Mouse (Mus musculus) frontal cortex, adult (tissue): ENCODE results near the gene Hnrnpll.

Experiments
- ATAC-seq: cut with Nextera tagmentation; 2 replicates; pipeline ENCODE4 v1.9.2; 2017; ENCODE audit warnings: mild to moderate bottlenecking, moderate library complexity, mixed read lengths; ENCODE audit not compliant: low TSS enrichment

Gene Hnrnpll

GRCm38 (mm10) chr17:79999631-80000030 is 62.5 kb downstream of the Hnrnpll start:
- ATAC-seq = no peak

DNA sequence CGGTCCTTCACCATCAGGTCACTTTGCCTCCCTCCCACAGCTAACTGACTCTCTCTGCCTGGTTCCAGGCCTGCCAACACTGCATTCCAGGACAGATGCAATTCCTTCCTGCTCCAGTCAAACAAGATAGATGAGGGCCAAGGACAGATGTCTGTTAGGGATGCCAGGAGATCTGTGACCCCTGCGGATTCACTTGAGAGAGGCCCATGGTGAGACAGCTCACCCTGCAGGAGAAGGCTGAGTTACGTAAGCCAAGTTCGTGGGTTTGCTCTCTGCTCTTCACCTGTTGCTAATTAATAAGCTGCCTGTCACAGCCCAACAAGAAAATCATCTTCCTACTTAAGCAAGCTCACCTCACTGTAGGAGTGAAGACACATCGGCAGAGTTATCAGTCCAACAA is 63.1 kb downstream of the Hnrnpll start:
- ATAC-seq = no peak

DNA sequence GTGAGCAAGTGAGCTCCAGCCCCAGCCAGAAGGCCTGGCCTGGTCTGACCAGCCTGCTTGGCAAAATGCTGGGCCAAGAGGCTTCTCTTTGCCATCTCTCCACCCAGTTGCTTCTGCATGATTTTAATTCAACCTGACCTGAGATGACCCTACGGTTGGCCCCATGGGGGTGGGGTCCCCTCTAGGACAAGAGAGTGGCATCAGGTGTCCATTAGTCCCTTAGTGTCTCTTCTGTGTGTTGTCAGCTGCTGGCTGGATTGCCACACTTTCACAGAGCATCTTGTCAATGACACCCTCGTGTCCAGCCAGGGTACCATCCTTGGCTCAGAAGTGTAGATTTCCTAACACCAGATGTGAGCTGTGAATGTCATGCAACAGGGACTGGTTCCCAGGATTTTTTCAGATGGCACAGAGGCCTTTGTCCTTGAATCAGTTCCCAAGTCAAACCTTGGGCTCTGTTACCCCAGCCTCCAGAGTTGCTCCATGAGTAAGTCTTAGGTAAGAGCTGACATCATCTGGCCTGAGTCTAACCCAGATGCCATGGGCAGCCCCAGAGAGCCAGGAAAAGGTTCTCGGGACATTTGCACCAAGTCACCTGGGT is 66.9 kb downstream of the Hnrnpll start:
- no peak for ATAC-seq

- no peak for ATAC-seq
Measured at GRCm38 (mm10) chr17:79992114-79992513, 70.0 kb downstream of the Hnrnpll start.

DNA sequence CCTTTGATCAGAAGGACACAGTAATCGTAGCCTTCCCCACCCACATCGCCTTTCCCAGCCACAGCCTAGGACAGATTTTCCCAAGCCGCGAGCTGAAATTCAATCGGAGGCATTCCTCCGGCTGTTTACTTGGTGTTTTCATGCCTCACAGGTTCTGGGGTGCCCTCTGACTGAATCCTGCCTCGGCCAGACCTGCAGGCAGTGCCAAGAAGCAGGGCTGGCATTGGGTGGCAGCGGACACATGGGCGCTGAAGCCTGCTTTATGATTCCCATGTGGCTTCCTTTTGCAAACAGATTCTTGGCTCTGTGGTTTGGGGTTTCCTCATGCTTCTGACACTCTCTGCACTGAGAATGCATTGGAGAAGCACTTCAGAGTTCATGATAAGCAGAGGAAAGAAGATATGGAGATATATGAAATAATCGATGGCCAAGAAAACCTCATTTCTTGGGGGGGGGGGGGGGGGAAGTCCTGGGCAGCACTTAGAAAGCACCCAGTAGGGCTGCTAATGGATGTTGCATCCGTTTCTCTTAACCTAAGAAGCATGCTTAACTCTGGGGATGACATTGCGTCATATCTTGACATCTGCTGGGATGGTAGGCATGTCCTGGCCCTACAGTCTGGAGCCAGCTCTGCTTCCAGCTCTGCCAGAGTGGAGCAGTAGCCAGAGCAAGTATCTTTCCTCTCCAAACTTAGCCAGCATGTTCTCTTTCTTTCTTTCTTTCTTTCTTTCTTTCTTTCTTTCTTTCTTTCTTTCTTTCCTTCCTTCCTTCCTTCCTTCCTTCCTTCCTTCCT is 70.8 kb downstream of the Hnrnpll start:
- ATAC-seq = no peak

GRCm38 (mm10) chr17:79990161-79990560 is 72.0 kb downstream of the Hnrnpll start:
- no peak for ATAC-seq

- no peak for ATAC-seq
Measured at GRCm38 (mm10) chr17:79984450-79984849, 77.7 kb downstream of the Hnrnpll start.

DNA sequence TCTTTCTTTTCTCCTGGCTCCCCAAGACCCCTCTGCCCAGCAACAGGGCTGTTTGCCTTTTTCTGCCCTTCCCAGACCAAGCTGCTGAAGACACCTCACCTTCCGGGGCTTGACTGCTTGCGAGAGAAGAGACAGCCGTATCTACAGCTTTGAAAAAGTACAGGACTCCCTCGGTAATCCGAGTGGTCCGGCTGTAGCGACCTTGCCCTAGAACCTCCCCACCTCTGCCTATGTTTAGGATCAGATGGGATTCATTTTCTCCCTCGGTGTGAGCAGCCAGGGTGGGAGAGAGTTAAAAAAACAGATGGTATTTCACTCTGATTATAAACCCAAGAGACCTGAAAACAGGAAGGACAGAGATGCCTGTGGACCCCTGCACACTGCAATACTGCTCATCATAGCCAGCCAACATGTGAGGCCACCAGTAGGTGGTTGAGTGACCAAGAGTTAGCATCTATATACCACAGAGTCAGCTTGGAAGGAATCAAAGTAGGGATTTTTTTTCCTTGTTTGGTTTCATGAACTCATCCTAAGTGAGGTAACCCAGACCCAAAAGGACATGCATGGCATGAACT is 79.1 kb downstream of the Hnrnpll start:
- no peak for ATAC-seq

GRCm38 (mm10) chr17:79982548-79982947 is 79.6 kb downstream of the Hnrnpll start:
- no peak for ATAC-seq

GRCm38 (mm10) chr17:79981758-79982481 is 80.2 kb downstream of the Hnrnpll start:
- ATAC-seq = no peak

DNA sequence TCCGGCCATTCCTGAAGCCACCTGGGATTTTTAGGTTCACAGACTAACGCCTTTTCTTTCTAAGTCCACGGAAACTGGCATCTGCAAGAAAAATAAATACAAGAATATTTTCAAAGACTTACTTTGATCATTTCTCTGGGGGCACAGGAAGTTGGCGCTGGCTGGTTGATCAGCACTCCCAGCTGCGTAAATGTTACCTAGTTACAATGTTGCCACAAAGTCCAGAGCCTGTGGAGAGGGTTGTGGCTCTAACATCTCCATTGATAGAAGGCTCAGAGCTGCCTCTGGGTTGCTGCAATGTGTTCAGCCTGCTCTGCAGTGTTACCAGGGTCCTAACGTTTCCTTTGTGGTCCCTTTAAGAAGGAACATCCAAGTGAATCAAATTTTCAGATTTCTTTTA is 80.8 kb downstream of the Hnrnpll start:
- ATAC-seq = no peak

GRCm38 (mm10) chr17:79980421-79981120 is 81.6 kb downstream of the Hnrnpll start:
- ATAC-seq = no peak
